Mouse (Mus musculus): ENCODE data around the gene Sap30bp.

- TF ChIP-seq CTCF (IDR thresholded peaks at IDR 0.05), result no peak
- no peak for TF ChIP-seq POLR2A (IDR thresholded peaks at IDR 0.05; ENCODE audit: insufficient read depth, low read depth, low read length)
Observed at GRCm38 (mm10) chr11:116011529-116012261, 78.6 kb downstream of the Sap30bp start.
